Comparison of ENCODE assay signal across 9 mouse cellular contexts in genomic region chr9:108111101-108111592, GRCm38 (mm10). TPM values are rescaled to one million over a fixed set of nuclear protein-coding genes. Genes with fewer than 3 reads are reported as not detected.
A peak's percentile ranks its signal among the peaks of the same experiment; 100 is the strongest.
DNase-seq lines count a peak whose midpoint lies in the region; ATAC-seq and TF ChIP-seq lines count a peak whose summit lies in the region.
"Had no signal": no experiment of that assay in that cellular context is flagged by ENCODE, and none has a peak within 500 bp of the region (broad histone marks: within the 10 kb centered on the region; RNA-seq: fewer than 3 reads in every experiment).

No protein-coding gene starts in this region.

- H3K27me3 ChIP-seq in heart, adult 2 months (ENCODE audit: control insufficient read depth, insufficient read depth, low read length): peaks cover 2% of the 10 kb centered on the region; the same call in 1 of the 2 replicates
- H3K27me3 ChIP-seq in hindbrain, embryonic 11.5 days (ENCODE audit: control insufficient read depth, insufficient read depth, low read length): no peaks in the 10 kb centered on the region

- TF ChIP-seq CTCF in heart, adult 2 months (IDR thresholded peaks at IDR 0.05): no peak
- TF ChIP-seq CTCF in brain, embryonic 14.5 days (IDR thresholded peaks at IDR 0.05; ENCODE audit: borderline replicate concordance, extremely low read depth, insufficient read depth, insufficient read length): no peak

- no peaks in the 10 kb centered on the region for H3K4me1 ChIP-seq in heart, adult 2 months (ENCODE audit: control insufficient read depth, insufficient read depth, low read length)
- H3K4me1 ChIP-seq in hindbrain, embryonic 11.5 days (replicated peaks; ENCODE audit: control insufficient read depth, insufficient read depth, low read length): 0 out of 2 replicates have a peak, but pooled peaks cover 6% of the 10 kb centered on the region

- H3K4me2 ChIP-seq in hindbrain, embryonic 11.5 days (replicated peaks; ENCODE audit: low read depth, low read length): peak overlapping the region; percentile 31

- peak overlapping the region; percentile 14; the same call in 1 of the 2 replicates for H3K4me3 ChIP-seq in heart, adult 2 months
- no peak overlapping the region for H3K4me3 ChIP-seq in hindbrain, embryonic 11.5 days (ENCODE audit: low read depth, low read length)

- WGBS in heart, adult 2 months: 6% methylated on average over 22 of the region's 22 CpGs
- 13% methylated on average over 22 of the region's 22 CpGs for WGBS in hindbrain, embryonic 11.5 days

- TF ChIP-seq POLR2A in heart, adult 2 months (IDR thresholded peaks at IDR 0.05; ENCODE audit: insufficient read depth, low read depth, low read length): no peak
- TF ChIP-seq POLR2A in brain, embryonic 14.5 days (IDR thresholded peaks at IDR 0.05; ENCODE audit: borderline replicate concordance, extremely low read depth, insufficient read depth, insufficient read length, poor library complexity, severe bottlenecking): no peak

- no peaks in the 10 kb centered on the region for H3K79me2 ChIP-seq in heart, adult 2 months (replicated peaks; ENCODE audit: control insufficient read depth, insufficient read depth, low read length)

- intact Hi-C loops in heart, adult 2 months (cut with DNase I): no loop called here

- TF ChIP-seq EP300 in heart, adult 2 months (IDR thresholded peaks at IDR 0.05; ENCODE audit: insufficient read depth, low read depth, low read length): no peak

- no peak for DNase-seq in heart, adult 2 months
- DNase-seq in heart, adult 9 months (ENCODE audit: low spot score in 2 of 2): no peak
- peak; percentile 64 for DNase-seq in brain, embryonic 14.5 days (ENCODE audit: low read depth)
- DNase-seq in hindbrain, embryonic 11.5 days (ENCODE audit: low spot score): peak; percentile 30
- peak; percentile 21 to 48 for DNase-seq in thymus, postnatal 36 days
- DNase-seq in spleen, postnatal 14 days (ENCODE audit: low spot score in 2 of 2): no peak

- no peak overlapping the region for H3K27ac ChIP-seq in heart, adult 2 months
- H3K27ac ChIP-seq in hindbrain, embryonic 11.5 days (ENCODE audit: low read depth, low read length): no peak overlapping the region

- no peaks in the 10 kb centered on the region for H3K36me3 ChIP-seq in heart, adult 2 months (ENCODE audit: control insufficient read depth, insufficient read depth, low read length)
- no peaks in the 10 kb centered on the region; the same call in 1 of the 2 replicates for H3K36me3 ChIP-seq in hindbrain, embryonic 11.5 days (ENCODE audit: control insufficient read depth, insufficient read depth, low read length)

- no peak for ATAC-seq in hindbrain, embryonic 11.5 days (ENCODE audit: low FRiP score)
- peak; percentile 39 for ATAC-seq in megakaryocyte, adult 5-6 weeks (ENCODE audit: poor library complexity, severe bottlenecking)
- ATAC-seq in megakaryocyte-erythroid progenitor cell, adult 5-6 weeks (replicated peaks; ENCODE audit: low FRiP score, low TSS enrichment, poor library complexity, severe bottlenecking): no peak

- no peaks in the 10 kb centered on the region for H3K9me3 ChIP-seq in hindbrain, embryonic 11.5 days (ENCODE audit: control insufficient read depth, low read length)

- peak overlapping the region; percentile 4; the same call in 1 of the 2 replicates for H3K9ac ChIP-seq in heart, adult 2 months (ENCODE audit: low read depth, low read length)
- H3K9ac ChIP-seq in hindbrain, embryonic 11.5 days (ENCODE audit: low read depth, low read length): 0 out of 2 replicates have a peak overlapping the region, but pooled peaks have one; percentile 5

RNA-seq across cellular contexts. Expression of gene Apeh, which starts 16.7 kb away (rescaled TPM):
- total RNA-seq in heart, adult 2 months (2021): 10 to 100 TPM; 37.6 to 39.3 TPM
- 58.0 and 92.7 TPM in 2 replicates for polyA plus RNA-seq in heart, adult 2 months (2012; rRNA removed)
- 65.1 and 81.4 TPM in 2 replicates for polyA plus RNA-seq in brain, embryonic 14.5 days (2012; rRNA removed)
- polyA plus RNA-seq in hindbrain, embryonic 11.5 days (2014; fragmentation: Nextera tagmentation; extraction: Ambion mirVana): 54.3 and 55.3 TPM in 2 replicates
- 37.9 and 41.0 TPM in 2 replicates for total RNA-seq in megakaryocyte, adult 5-6 weeks (2015)
- total RNA-seq in megakaryocyte, adult 5-6 weeks (2017): 56.9 and 61.8 TPM in 2 replicates
- 162 and 202 TPM in 2 replicates for total RNA-seq in megakaryocyte-erythroid progenitor cell, adult 5-6 weeks (2014; fragmentation: Nextera tagmentation)
- total RNA-seq in megakaryocyte-erythroid progenitor cell, adult 5-6 weeks (2017): 119 and 214 TPM in 2 replicates

RNA-seq across cellular contexts. Expression of gene Rnf123, which starts 28.0 kb away (rescaled TPM):
- total RNA-seq in heart, adult 2 months (2021): 10 to 100 TPM; 79.3 to 86.7 TPM
- polyA plus RNA-seq in heart, adult 2 months (2012; rRNA removed): 114 and 126 TPM in 2 replicates
- polyA plus RNA-seq in brain, embryonic 14.5 days (2012; rRNA removed): 93.3 and 93.5 TPM in 2 replicates
- polyA plus RNA-seq in hindbrain, embryonic 11.5 days (2014; fragmentation: Nextera tagmentation; extraction: Ambion mirVana): 24.3 and 26.5 TPM in 2 replicates
- total RNA-seq in megakaryocyte, adult 5-6 weeks (2015): 27.8 and 30.7 TPM in 2 replicates
- total RNA-seq in megakaryocyte, adult 5-6 weeks (2017): 20.9 and 21.1 TPM in 2 replicates
- 140 and 141 TPM in 2 replicates for total RNA-seq in megakaryocyte-erythroid progenitor cell, adult 5-6 weeks (2014; fragmentation: Nextera tagmentation)
- total RNA-seq in megakaryocyte-erythroid progenitor cell, adult 5-6 weeks (2017): 41.2 and 65.5 TPM in 2 replicates

RNA-seq across cellular contexts. Expression of gene Mst1, which starts 30.9 kb away (rescaled TPM):
- not detected for total RNA-seq in heart, adult 2 months (2021)
- 0.59 TPM in 1 of 2 replicates, not detected in the other for polyA plus RNA-seq in heart, adult 2 months (2012; rRNA removed)
- 0.08 and 0.10 TPM in 2 replicates for polyA plus RNA-seq in brain, embryonic 14.5 days (2012; rRNA removed)
- polyA plus RNA-seq in hindbrain, embryonic 11.5 days (2014; fragmentation: Nextera tagmentation; extraction: Ambion mirVana): 0.25 TPM in 2 replicates
- 0.69 TPM in 1 of 2 replicates, not detected in the other for total RNA-seq in megakaryocyte, adult 5-6 weeks (2015)
- not detected in 2 replicates for total RNA-seq in megakaryocyte, adult 5-6 weeks (2017)
- total RNA-seq in megakaryocyte-erythroid progenitor cell, adult 5-6 weeks (2014; fragmentation: Nextera tagmentation): not detected in 2 replicates
- total RNA-seq in megakaryocyte-erythroid progenitor cell, adult 5-6 weeks (2017): 0.30 TPM in 1 of 2 replicates, not detected in the other
- total RNA-seq: hematopoietic stem cell, adult 5-6 weeks had no signal

RNA-seq across cellular contexts. Expression of gene Amigo3, which starts 58.2 kb away (rescaled TPM):
- 1 to 10 TPM; 1.5 to 2.0 TPM for total RNA-seq in heart, adult 2 months (2021)
- polyA plus RNA-seq in heart, adult 2 months (2012; rRNA removed): 3.1 and 5.1 TPM in 2 replicates
- polyA plus RNA-seq in brain, embryonic 14.5 days (2012; rRNA removed): 3.6 and 4.0 TPM in 2 replicates
- 1.6 and 1.8 TPM in 2 replicates for polyA plus RNA-seq in hindbrain, embryonic 11.5 days (2014; fragmentation: Nextera tagmentation; extraction: Ambion mirVana)
- total RNA-seq in megakaryocyte, adult 5-6 weeks (2015): 1.2 and 1.5 TPM in 2 replicates
- total RNA-seq in megakaryocyte, adult 5-6 weeks (2017): 2.0 and 2.6 TPM in 2 replicates
- 0.92 TPM in 1 of 2 replicates, not detected in the other for total RNA-seq in megakaryocyte-erythroid progenitor cell, adult 5-6 weeks (2014; fragmentation: Nextera tagmentation)
- 1.1 and 3.1 TPM in 2 replicates for total RNA-seq in megakaryocyte-erythroid progenitor cell, adult 5-6 weeks (2017)

Comparison
In these comparisons a context has a peak if more than half of its experiments do, and no peak if none do; other contexts are left out.
1. DNase-seq: peak in brain, embryonic 14.5 days (single experiment), hindbrain, embryonic 11.5 days (single experiment) and thymus, postnatal 36 days (2 of 2); none in heart, adult 2 months (0 of 2), heart, adult 9 months (0 of 2) and spleen, postnatal 14 days (0 of 2).